Mouse (Mus musculus) CH12.LX (cell line): ENCODE measurements around the gene Ddx11.

Experiments used
- CTCF ChIP-seq, 2 experiments: IDR thresholded peaks in 1 of 2; conservative IDR thresholded peaks in 1 of 2; 2 replicates each; pipeline ENCODE4 v1.5.1; 2011 to 2012; ENCODE audit warnings: low read depth in 2 of 2, low read length in 2 of 2, improper control_type of control experiment in 1 of 2, inconsistent platforms in 1 of 2, mild to moderate bottlenecking in 1 of 2, moderate library complexity in 1 of 2
- ELF1 ChIP-seq: IDR thresholded peaks from 2 replicates; pipeline ENCODE4 v1.6.1; 2014; ENCODE audit warnings: low read depth, mild to moderate bottlenecking, inconsistent platforms, low read length, improper control_type of control experiment
- EP300 ChIP-seq: IDR thresholded peaks from 2 replicates; pipeline ENCODE4 v1.6.1; 2011; ENCODE audit warnings: low read length, improper control_type of control experiment
- POLR2A ChIP-seq: IDR thresholded peaks from 2 replicates; pipeline ENCODE4 v1.6.1; 2011; ENCODE audit warnings: low read depth, mild to moderate bottlenecking, improper control_type of control experiment, low read length
- POLR2AphosphoS2 ChIP-seq: IDR thresholded peaks from 2 replicates; pipeline ENCODE4 v1.6.1; 2011; ENCODE audit warnings: low read depth, low read length, improper control_type of control experiment
- ZC3H11A ChIP-seq: IDR thresholded peaks from 2 replicates; pipeline ENCODE4 v1.6.1; 2012; ENCODE audit warnings: low read depth, mild to moderate bottlenecking, inconsistent platforms, low read length, improper control_type of control experiment

DNA sequence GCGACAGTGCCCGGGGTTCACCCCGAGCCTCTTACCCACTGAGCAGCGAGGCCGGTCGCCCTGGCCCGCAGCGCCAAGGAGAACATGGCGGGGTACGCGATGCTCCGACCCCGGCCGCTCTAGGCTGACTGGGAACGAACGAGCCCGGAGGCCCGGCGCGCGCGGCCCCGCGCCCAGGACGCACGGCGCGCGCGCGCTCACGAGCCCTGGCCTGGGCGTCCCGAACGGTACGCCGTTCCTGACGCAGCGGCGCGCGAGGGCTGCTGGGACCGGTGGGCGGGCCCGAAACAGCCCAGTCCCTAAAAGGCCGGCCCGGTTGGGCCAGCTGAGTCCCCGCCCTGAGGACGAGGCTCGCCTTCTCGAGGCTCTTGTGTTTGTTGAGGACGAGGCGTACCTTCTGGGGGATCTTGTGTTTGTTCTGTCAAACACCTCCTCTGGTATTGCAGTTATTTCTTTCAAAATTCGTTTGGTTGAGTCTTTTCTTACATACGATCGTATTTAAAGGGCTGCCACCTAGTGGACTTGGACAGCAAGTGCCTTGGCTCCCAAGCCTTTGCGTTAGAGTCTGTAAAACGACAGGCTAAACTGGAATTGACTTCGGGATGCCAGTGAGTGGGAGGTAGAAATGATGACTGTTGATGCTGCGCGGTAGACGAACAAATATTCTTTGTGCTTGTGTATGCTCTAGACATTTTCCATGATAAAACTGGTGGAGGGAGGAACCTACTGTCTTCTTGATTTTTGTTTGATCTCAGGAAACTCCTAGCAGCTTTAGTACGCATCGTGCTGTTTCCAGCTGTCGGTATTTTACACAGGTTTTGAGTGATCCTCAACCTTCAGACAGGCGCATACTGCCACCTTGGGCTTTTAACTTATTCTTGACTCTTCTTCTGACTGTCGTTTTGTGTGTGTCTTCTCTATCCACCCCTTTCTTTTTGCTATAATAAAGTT lies 21.7 kb upstream of the Ddx11 start, which contains the start of gene Ndufv2:
- peak; percentile 58 to 70; a peak in 3 of 4 replicates for TF ChIP-seq CTCF (conservative IDR thresholded peaks at IDR 0.05 in 1 of 2, IDR thresholded peaks at IDR 0.05 in 1 of 2; ENCODE audit: low read depth in 2 of 2, low read length in 2 of 2)
- TF ChIP-seq POLR2A: peak; percentile 89
- no peak for TF ChIP-seq ZC3H11A
- TF ChIP-seq ELF1: no peak; the same call in 1 of the 2 replicates
- no peak for TF ChIP-seq EP300
- no peak for TF ChIP-seq POLR2AphosphoS2
